ENCODE assay signal across 20 mouse cellular contexts in genomic region chr19:28764795-28765360, GRCm38 (mm10).
DNase-seq lines count a peak whose midpoint lies in the region; ATAC-seq and TF ChIP-seq lines count a peak whose summit lies in the region.
"Had no signal": no experiment of that assay in that cellular context is flagged by ENCODE, and none has a peak within 500 bp of the region (broad histone marks: within the 10 kb centered on the region; RNA-seq: fewer than 3 reads in every experiment).

No protein-coding gene starts in this region.

- H3K4me2 ChIP-seq in embryonic facial prominence, embryonic 14.5 days (ENCODE audit: low read depth, low read length), result no peak overlapping the region
- H3K4me2 ChIP-seq: embryonic facial prominence, embryonic 13.5 days; forebrain, embryonic 15.5 days; liver, embryonic 13.5 days; midbrain, embryonic 13.5 days; neural tube, embryonic 13.5 days had no signal

- no peaks in the 10 kb centered on the region for H3K4me1 ChIP-seq in embryonic facial prominence, embryonic 14.5 days (ENCODE audit: control insufficient read depth, insufficient read depth, low read length)
- H3K4me1 ChIP-seq in embryonic facial prominence, embryonic 10.5 days, result no peaks in the 10 kb centered on the region
- H3K4me1 ChIP-seq in midbrain, embryonic 10.5 days, result 0 out of 2 replicates have a peak, but pooled peaks cover 2% of the 10 kb centered on the region
- H3K4me1 ChIP-seq: embryonic facial prominence, embryonic 13.5 days; forebrain, embryonic 15.5 days; hindbrain, embryonic 10.5 days; liver, embryonic 13.5 days; midbrain, embryonic 13.5 days; neural tube, embryonic 13.5 days had no signal

- H3K36me3 ChIP-seq in embryonic facial prominence, embryonic 14.5 days (ENCODE audit: control insufficient read depth, insufficient read depth, low read length), result no peaks in the 10 kb centered on the region
- H3K36me3 ChIP-seq in embryonic facial prominence, embryonic 10.5 days (replicated peaks), result no peaks in the 10 kb centered on the region
- no peaks in the 10 kb centered on the region for H3K36me3 ChIP-seq in midbrain, embryonic 10.5 days
- H3K36me3 ChIP-seq: embryonic facial prominence, embryonic 13.5 days; forebrain, embryonic 15.5 days; hindbrain, embryonic 10.5 days; liver, embryonic 13.5 days; midbrain, embryonic 13.5 days; neural tube, embryonic 13.5 days had no signal

- H3K9ac ChIP-seq in embryonic facial prominence, embryonic 14.5 days (ENCODE audit: low read depth, low read length), result no peak overlapping the region
- H3K9ac ChIP-seq: embryonic facial prominence, embryonic 13.5 days; forebrain, embryonic 15.5 days; liver, embryonic 13.5 days; midbrain, embryonic 13.5 days; neural tube, embryonic 13.5 days had no signal

- no peak for TF ChIP-seq CTCF in gastrocnemius, adult 2 months (IDR thresholded peaks at IDR 0.05)

- no peaks in the 10 kb centered on the region for H3K9me3 ChIP-seq in embryonic facial prominence, embryonic 14.5 days (ENCODE audit: control insufficient read depth, low read length)
- no peaks in the 10 kb centered on the region for H3K9me3 ChIP-seq in embryonic facial prominence, embryonic 10.5 days
- no peaks in the 10 kb centered on the region for H3K9me3 ChIP-seq in midbrain, embryonic 10.5 days (replicated peaks)
- H3K9me3 ChIP-seq: embryonic facial prominence, embryonic 13.5 days; forebrain, embryonic 15.5 days; hindbrain, embryonic 10.5 days; liver, embryonic 13.5 days; midbrain, embryonic 13.5 days; neural tube, embryonic 13.5 days had no signal

- no peak overlapping the region for H3K27ac ChIP-seq in embryonic facial prominence, embryonic 14.5 days (replicated peaks; ENCODE audit: low read depth, low read length)
- H3K27ac ChIP-seq in embryonic facial prominence, embryonic 10.5 days (replicated peaks), result no peak overlapping the region
- no peak overlapping the region for H3K27ac ChIP-seq in gastrocnemius, adult 2 months
- H3K27ac ChIP-seq in midbrain, embryonic 10.5 days (replicated peaks), result no peak overlapping the region
- H3K27ac ChIP-seq: embryonic facial prominence, embryonic 13.5 days; forebrain, embryonic 15.5 days; hindbrain, embryonic 10.5 days; left cerebral cortex, adult 2 months; liver, embryonic 13.5 days; midbrain, embryonic 13.5 days; neural tube, embryonic 13.5 days had no signal

- no peaks in the 10 kb centered on the region for H3K27me3 ChIP-seq in embryonic facial prominence, embryonic 14.5 days (replicated peaks; ENCODE audit: control insufficient read depth, insufficient read depth, low read length)
- H3K27me3 ChIP-seq in embryonic facial prominence, embryonic 10.5 days (replicated peaks; ENCODE audit: low read depth, poor library complexity, severe bottlenecking), result no peaks in the 10 kb centered on the region
- H3K27me3 ChIP-seq in midbrain, embryonic 10.5 days (ENCODE audit: low read depth, poor library complexity, severe bottlenecking), result no peaks in the 10 kb centered on the region
- H3K27me3 ChIP-seq: embryonic facial prominence, embryonic 13.5 days; forebrain, embryonic 15.5 days; liver, embryonic 13.5 days; midbrain, embryonic 13.5 days; neural tube, embryonic 13.5 days had no signal

- WGBS in embryonic facial prominence, embryonic 14.5 days, result 78% methylated on average over 11 of the region's 11 CpGs
- WGBS in embryonic facial prominence, embryonic 10.5 days, result 81% methylated on average over 11 of the region's 11 CpGs
- WGBS in midbrain, embryonic 10.5 days, result 82% methylated on average over 11 of the region's 11 CpGs

- no peak for ATAC-seq in embryonic facial prominence, embryonic 14.5 days (ENCODE audit: low read depth)
- ATAC-seq: forebrain, embryonic 15.5 days; midbrain, embryonic 13.5 days had no signal

- no peak overlapping the region for H3K4me3 ChIP-seq in embryonic facial prominence, embryonic 14.5 days (ENCODE audit: low read depth, low read length)
- H3K4me3 ChIP-seq in embryonic facial prominence, embryonic 10.5 days, result no peak overlapping the region
- no peak overlapping the region for H3K4me3 ChIP-seq in gastrocnemius, adult 2 months
- no peak overlapping the region for H3K4me3 ChIP-seq in midbrain, embryonic 10.5 days
- H3K4me3 ChIP-seq: embryonic facial prominence, embryonic 13.5 days; forebrain, embryonic 15.5 days; hindbrain, embryonic 10.5 days; left cerebral cortex, adult 2 months; liver, embryonic 13.5 days; midbrain, embryonic 13.5 days; neural tube, embryonic 13.5 days had no signal

- intact Hi-C loops in gastrocnemius, adult 2 months (cut with DNase I), result no loop called here

- peak; percentile 21 for DNase-seq in embryonic facial prominence, embryonic 14.5 days (ENCODE audit: low spot score)
- no peak for DNase-seq in embryonic facial prominence, embryonic 10.5 days (ENCODE audit: low spot score)
- DNase-seq in R1 (ENCODE audit: low read depth, low spot score), result peak; percentile 84
- DNase-seq in lung, postnatal 10 days, result peak; percentile 18
- peak; percentile 18 for DNase-seq in yolk sac, embryonic 10.5 days (ENCODE audit: low spot score)
- no peak for DNase-seq in gastrocnemius, adult 2 months
- no peak for DNase-seq in kidney, postnatal 10 days
- no peak for DNase-seq in midbrain, embryonic 10.5 days (ENCODE audit: low spot score)
- DNase-seq: adrenal gland, adult 8-10 months; cerebellum, adult 9-11 months; kidney, adult 8-10 months; kidney, postnatal 25 days; liver, embryonic 13.5 days; right cerebral cortex, adult 18-20 months had no signal

Comparison
In these comparisons a context has a peak if more than half of its experiments do, and no peak if none do; other contexts are left out.
1. DNase-seq: peak in embryonic facial prominence, embryonic 14.5 days (single experiment), R1 (single experiment), lung, postnatal 10 days (single experiment) and yolk sac, embryonic 10.5 days (single experiment); none in embryonic facial prominence, embryonic 10.5 days (single experiment), gastrocnemius, adult 2 months (single experiment), kidney, postnatal 10 days (single experiment) and midbrain, embryonic 10.5 days (single experiment).